Mouse (Mus musculus) kidney, postnatal 14 days (tissue): ENCODE measurements at regions not wholly inside any gene's neighbourhood (a gene's known extent, or its start where the extent isn't known, plus 50 kb on each side); places are given as distances from the start of the nearest gene placed in this dataset.
A peak's percentile ranks its signal among the peaks of the same experiment; 100 is the strongest.

Source experiments
- DNase-seq: peaks from one replicate; pipeline ENCODE4 v3.0.0; 2022; ENCODE audit warnings: mixed read lengths

- DNase-seq = no peak
These were observed 58.7 kb downstream of the Ccdc185 start for GRCm38 (mm10) chr1:182690323-182690722.

GRCm38 (mm10) chr1:182689741-182690140 is 59.2 kb downstream of the Ccdc185 start:
- DNase-seq = no peak

GRCm38 (mm10) chr1:182687146-182687545 is 61.8 kb downstream of the Ccdc185 start:
- no peak for DNase-seq

- DNase-seq = no peak
These were observed 62.7 kb downstream of the Ccdc185 start for GRCm38 (mm10) chr1:182686231-182686630.

GRCm38 (mm10) chr1:182682591-182683252 is 66.3 kb downstream of the Ccdc185 start:
- peak; percentile 35 for DNase-seq
